Mouse (Mus musculus): ENCODE data around the gene Krtap13-1. TPM values are rescaled to one million over a fixed set of nuclear protein-coding genes. Genes with fewer than 3 reads are reported as not detected.

Krtap13-1 gene
- polyA plus RNA-seq, 1 experiment from 2014 or later: not detected

Other genes starting within 250 kb of the Krtap13-1 start
- not detected in 2 replicates for gene Cldn17, start 221.9 kb upstream of the Krtap13-1 start, polyA plus RNA-seq (2015; fragmentation: Nextera tagmentation; extraction: Ambion mirVana)
- gene Cldn8, start 165.7 kb upstream of the Krtap13-1 start, polyA plus RNA-seq (2015; fragmentation: Nextera tagmentation; extraction: Ambion mirVana): 0.09 and 0.37 TPM in 2 replicates
- not detected in 2 replicates for gene Krtap24-1, start 116.6 kb upstream of the Krtap13-1 start, polyA plus RNA-seq (2015; fragmentation: Nextera tagmentation; extraction: Ambion mirVana)
- gene 2310079G19Rik, start 101.2 kb upstream of the Krtap13-1 start, polyA plus RNA-seq (2015; fragmentation: Nextera tagmentation; extraction: Ambion mirVana): not detected in 2 replicates
- not detected in 2 replicates for gene Krtap26-1, start 81.1 kb upstream of the Krtap13-1 start, polyA plus RNA-seq (2015; fragmentation: Nextera tagmentation; extraction: Ambion mirVana)
- gene Krtap27-1, start 57.2 kb upstream of the Krtap13-1 start, polyA plus RNA-seq (2015; fragmentation: Nextera tagmentation; extraction: Ambion mirVana): not detected in 2 replicates
- gene 2310061N02Rik, start 20.9 kb upstream of the Krtap13-1 start, polyA plus RNA-seq (2015; fragmentation: Nextera tagmentation; extraction: Ambion mirVana): not detected in 2 replicates
- gene Krtap13, start 22.8 kb downstream of the Krtap13-1 start, polyA plus RNA-seq (2015; fragmentation: Nextera tagmentation; extraction: Ambion mirVana): not detected in 2 replicates
- gene 2310034C09Rik, start 30.0 kb downstream of the Krtap13-1 start, polyA plus RNA-seq (2015; fragmentation: Nextera tagmentation; extraction: Ambion mirVana): 0.09 TPM in 1 of 2 replicates, not detected in the other
- gene 2310057N15Rik, start 45.3 kb downstream of the Krtap13-1 start, polyA plus RNA-seq (2015; fragmentation: Nextera tagmentation; extraction: Ambion mirVana): not detected in 2 replicates
- gene Gm5965, start 49.0 kb downstream of the Krtap13-1 start, polyA plus RNA-seq (2015; fragmentation: Nextera tagmentation; extraction: Ambion mirVana): not detected in 2 replicates
- not detected in 2 replicates for gene Gm20741, start 83.4 kb downstream of the Krtap13-1 start, polyA plus RNA-seq (2015; fragmentation: Nextera tagmentation; extraction: Ambion mirVana)
- not detected in 2 replicates for gene Krtap15, start 91.4 kb downstream of the Krtap13-1 start, polyA plus RNA-seq (2015; fragmentation: Nextera tagmentation; extraction: Ambion mirVana)
- not detected in 2 replicates for gene Krtap14, start 97.3 kb downstream of the Krtap13-1 start, polyA plus RNA-seq (2015; fragmentation: Nextera tagmentation; extraction: Ambion mirVana)
- gene Krtap19-1, start 140.5 kb downstream of the Krtap13-1 start, polyA plus RNA-seq (2015; fragmentation: Nextera tagmentation; extraction: Ambion mirVana): not detected in 2 replicates
- gene Krtap19-2, start 145.4 kb downstream of the Krtap13-1 start, polyA plus RNA-seq (2015; fragmentation: Nextera tagmentation; extraction: Ambion mirVana): not detected in 2 replicates
- not detected in 2 replicates for gene Krtap19-3, start 149.2 kb downstream of the Krtap13-1 start, polyA plus RNA-seq (2015; fragmentation: Nextera tagmentation; extraction: Ambion mirVana)
- gene Krtap19-4, start 156.2 kb downstream of the Krtap13-1 start, polyA plus RNA-seq (2015; fragmentation: Nextera tagmentation; extraction: Ambion mirVana): not detected in 2 replicates
- not detected in 2 replicates for gene Krtap19-5, start 167.6 kb downstream of the Krtap13-1 start, polyA plus RNA-seq (2015; fragmentation: Nextera tagmentation; extraction: Ambion mirVana)
- not detected in 2 replicates for gene Krtap19-9b, start 203.4 kb downstream of the Krtap13-1 start, polyA plus RNA-seq (2015; fragmentation: Nextera tagmentation; extraction: Ambion mirVana)
- gene Krtap16-3, start 234.0 kb downstream of the Krtap13-1 start, polyA plus RNA-seq (2015; fragmentation: Nextera tagmentation; extraction: Ambion mirVana): not detected in 2 replicates